Comparison of ENCODE assay signal across 22 mouse cellular contexts in the genomic region with DNA sequence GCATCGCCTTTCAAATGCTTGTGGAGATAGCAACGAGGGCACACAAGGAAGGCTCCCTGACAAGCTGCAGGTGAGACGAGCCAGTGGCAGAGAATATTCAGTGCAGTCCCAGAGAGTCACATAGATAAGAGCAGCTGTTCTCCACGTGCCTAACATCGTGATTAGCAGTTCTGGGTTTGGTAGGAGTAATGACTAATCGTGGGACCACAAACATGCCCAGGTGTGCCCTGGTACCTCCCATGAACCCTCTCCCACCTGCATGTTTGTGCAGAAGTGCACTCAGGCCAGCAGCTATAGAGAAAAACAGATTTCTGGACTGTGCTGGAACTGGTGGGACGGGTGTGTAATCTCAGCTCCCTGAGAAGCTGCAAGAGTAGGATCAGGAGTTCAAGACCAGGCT.
DNase-seq lines count a peak whose midpoint lies in the region; ATAC-seq and TF ChIP-seq lines count a peak whose summit lies in the region.
"Had no signal": no experiment of that assay in that cellular context is flagged by ENCODE, and none has a peak within 500 bp of the region (broad histone marks: within the 10 kb centered on the region; RNA-seq: fewer than 3 reads in every experiment).

No protein-coding gene starts in this region.

- TF ChIP-seq POLR2A in liver, adult 2 months (IDR thresholded peaks at IDR 0.05; ENCODE audit: extremely low read depth, insufficient read depth, low read length), result no peak

- no peak overlapping the region for H3K4me2 ChIP-seq in liver, embryonic 12.5 days
- H3K4me2 ChIP-seq in intestine, embryonic 16.5 days (ENCODE audit: low read depth, low read length), result no peak overlapping the region
- H3K4me2 ChIP-seq: embryonic facial prominence, embryonic 15.5 days; hindbrain, embryonic 13.5 days had no signal

- peak; percentile 88 for DNase-seq in liver, adult 2 months (ENCODE audit: extremely low read depth, low read depth, low spot score)
- peak; percentile 13 to 28 for DNase-seq in urinary bladder, postnatal 36 days (ENCODE audit: low spot score in 2 of 2)
- no peak for DNase-seq in urinary bladder, postnatal 25 days (ENCODE audit: low spot score)
- DNase-seq in cerebellum, postnatal 36 days, result no peak
- DNase-seq in right cerebral cortex, adult 18-20 months, result no peak
- DNase-seq in left cerebral cortex, adult 2 months (ENCODE audit: extremely low spot score in 1 of 2, low spot score in 2 of 2), result no peak
- DNase-seq: adrenal gland, postnatal 10 days; cerebellum, adult 18-20 months; cerebellum, adult 9-11 months; embryo, embryonic 11 days; gastrocnemius, postnatal 36 days; heart, adult 18-20 months; heart, postnatal 10 days had no signal

- no peaks in the 10 kb centered on the region for H3K79me2 ChIP-seq in liver, adult 2 months (ENCODE audit: control insufficient read depth, insufficient read depth, low read length)

- H3K36me3 ChIP-seq in liver, adult 2 months (ENCODE audit: control insufficient read depth, insufficient read depth, low read length), result no peaks in the 10 kb centered on the region
- no peaks in the 10 kb centered on the region for H3K36me3 ChIP-seq in liver, embryonic 12.5 days
- H3K36me3 ChIP-seq in intestine, embryonic 16.5 days (ENCODE audit: control insufficient read depth, insufficient read depth, low read length), result no peaks in the 10 kb centered on the region
- H3K36me3 ChIP-seq: embryonic facial prominence, embryonic 15.5 days; forebrain, embryonic 10.5 days; heart, embryonic 10.5 days; hindbrain, embryonic 13.5 days had no signal

- 28% methylated on average over 7 of the region's 7 CpGs for WGBS in liver, adult 2 months
- 54% methylated on average over 7 of the region's 7 CpGs for WGBS in liver, embryonic 12.5 days (ENCODE audit: insufficient replicate concordance)
- WGBS in intestine, embryonic 16.5 days, result 69% methylated on average over 7 of the region's 7 CpGs

- H3K4me3 ChIP-seq in liver, adult 2 months (ENCODE audit: insufficient read depth, low read depth, low read length), result no peak overlapping the region
- no peak overlapping the region for H3K4me3 ChIP-seq in liver, embryonic 12.5 days
- H3K4me3 ChIP-seq in intestine, embryonic 16.5 days (ENCODE audit: low read length), result no peak overlapping the region
- no peak overlapping the region for H3K4me3 ChIP-seq in left cerebral cortex, adult 2 months
- H3K4me3 ChIP-seq: embryonic facial prominence, embryonic 15.5 days; erythroblast, embryonic 14.5 days; forebrain, embryonic 10.5 days; heart, embryonic 10.5 days; hindbrain, embryonic 13.5 days had no signal

- H3K4me1 ChIP-seq in liver, adult 2 months (ENCODE audit: control insufficient read depth, insufficient read depth, low read length), result peaks cover 27% of the 10 kb centered on the region
- no peaks in the 10 kb centered on the region for H3K4me1 ChIP-seq in liver, embryonic 12.5 days
- no peaks in the 10 kb centered on the region for H3K4me1 ChIP-seq in intestine, embryonic 16.5 days (ENCODE audit: control insufficient read depth, insufficient read depth, low read length)
- H3K4me1 ChIP-seq: embryonic facial prominence, embryonic 15.5 days; forebrain, embryonic 10.5 days; heart, embryonic 10.5 days; hindbrain, embryonic 13.5 days had no signal

- no peak for TF ChIP-seq CTCF in liver, adult 2 months (IDR thresholded peaks at IDR 0.05; ENCODE audit: low read depth, low read length)
- TF ChIP-seq CTCF in left cerebral cortex, adult 2 months (IDR thresholded peaks at IDR 0.05), result no peak

- peak overlapping the region; percentile 93 for H3K27ac ChIP-seq in liver, adult 2 months (replicated peaks; ENCODE audit: insufficient read depth, low read depth, low read length)
- H3K27ac ChIP-seq in liver, embryonic 12.5 days, result no peak overlapping the region
- no peak overlapping the region for H3K27ac ChIP-seq in intestine, embryonic 16.5 days (ENCODE audit: low read length)
- H3K27ac ChIP-seq in left cerebral cortex, adult 2 months, result no peak overlapping the region
- H3K27ac ChIP-seq: embryonic facial prominence, embryonic 15.5 days; forebrain, embryonic 10.5 days; heart, embryonic 10.5 days; hindbrain, embryonic 13.5 days; hindbrain, postnatal 0 days had no signal

- no peaks in the 10 kb centered on the region for H3K9me3 ChIP-seq in liver, embryonic 12.5 days (replicated peaks)
- H3K9me3 ChIP-seq in intestine, embryonic 16.5 days (ENCODE audit: control insufficient read depth, low read length), result no peaks in the 10 kb centered on the region
- H3K9me3 ChIP-seq: embryonic facial prominence, embryonic 15.5 days; forebrain, embryonic 10.5 days; heart, embryonic 10.5 days; hindbrain, embryonic 13.5 days had no signal

- no peak for ATAC-seq in liver, embryonic 12.5 days
- peak; percentile 79 for ATAC-seq in intestine, embryonic 16.5 days
- ATAC-seq: forebrain, embryonic 14.5 days; hindbrain, postnatal 0 days had no signal

- H3K27me3 ChIP-seq in liver, adult 2 months (ENCODE audit: control insufficient read depth, insufficient read depth, low read length), result no peaks in the 10 kb centered on the region
- no peaks in the 10 kb centered on the region for H3K27me3 ChIP-seq in liver, embryonic 12.5 days (replicated peaks)
- H3K27me3 ChIP-seq in intestine, embryonic 16.5 days (replicated peaks; ENCODE audit: control insufficient read depth, insufficient read depth, low read length), result no peaks in the 10 kb centered on the region
- H3K27me3 ChIP-seq: embryonic facial prominence, embryonic 15.5 days; hindbrain, embryonic 13.5 days had no signal

- intact Hi-C loops in left cerebral cortex, adult 2 months (cut with DNase I), result no loop called here

- peak overlapping the region; percentile 56 for H3K9ac ChIP-seq in liver, adult 2 months (ENCODE audit: low read depth, low read length)
- H3K9ac ChIP-seq in liver, embryonic 12.5 days, result no peak overlapping the region
- H3K9ac ChIP-seq in intestine, embryonic 16.5 days (ENCODE audit: low read depth, low read length), result no peak overlapping the region
- H3K9ac ChIP-seq: embryonic facial prominence, embryonic 15.5 days; hindbrain, embryonic 13.5 days had no signal

Comparison
In these comparisons a context has a peak if more than half of its experiments do, and no peak if none do; other contexts are left out.
1. DNase-seq: peak in liver, adult 2 months (single experiment) and urinary bladder, postnatal 36 days (2 of 2); none in urinary bladder, postnatal 25 days (single experiment), cerebellum, postnatal 36 days (0 of 2), right cerebral cortex, adult 18-20 months (single experiment) and left cerebral cortex, adult 2 months (0 of 2).